Mouse (Mus musculus) kidney, adult 2 months (tissue): Measurements from ENCODE around the gene Sat2.

Experiments used
- CTCF ChIP-seq: fragments of 200-500 bp; conservative IDR thresholded peaks from 2 replicates; pipeline ENCODE4 v1.5.1; 2011; ENCODE audit warnings: low read depth, mild to moderate bottlenecking, control low read depth, low read length, moderate library complexity, mixed read lengths; ENCODE audit not compliant: insufficient read depth, insufficient read length
- POLR2A ChIP-seq: fragments of 200-500 bp; IDR thresholded peaks from one replicate; pipeline ENCODE4 v1.6.1; 2011; ENCODE audit warnings: low read depth, low read length, control low read depth

GRCm38 (mm10) chr11:69645860-69646259 is 24.0 kb downstream of the Sat2 start:
- no peak for TF ChIP-seq CTCF
- no peak for TF ChIP-seq POLR2A
